Mouse (Mus musculus) layer of hippocampus, postnatal 10 days (tissue): ENCODE results near the gene Fam228a. TPM values are rescaled to one million over a fixed set of nuclear protein-coding genes. Genes with fewer than 3 reads are reported as not detected.
"Not testable (repeated sequence)": the region's sequence is repeated elsewhere in the genome, so short reads cannot be mapped to it uniquely, and the experiment has no call there.

Experiments
- DNase-seq, 2 experiments: peaks; one replicate each; pipeline ENCODE4 v3.0.0; 2021; ENCODE audit warnings: low spot score in 2 of 2
- total RNA-seq, 2 experiments: library from RNA; stranded (reverse); gene quantifications; 2 replicates each; pipeline ENCODE4 v1.2.3; 2021

The Fam228a gene
- total RNA-seq, 2 experiments from 2014 or later: 1.7 to 2.4 TPM

DNA sequence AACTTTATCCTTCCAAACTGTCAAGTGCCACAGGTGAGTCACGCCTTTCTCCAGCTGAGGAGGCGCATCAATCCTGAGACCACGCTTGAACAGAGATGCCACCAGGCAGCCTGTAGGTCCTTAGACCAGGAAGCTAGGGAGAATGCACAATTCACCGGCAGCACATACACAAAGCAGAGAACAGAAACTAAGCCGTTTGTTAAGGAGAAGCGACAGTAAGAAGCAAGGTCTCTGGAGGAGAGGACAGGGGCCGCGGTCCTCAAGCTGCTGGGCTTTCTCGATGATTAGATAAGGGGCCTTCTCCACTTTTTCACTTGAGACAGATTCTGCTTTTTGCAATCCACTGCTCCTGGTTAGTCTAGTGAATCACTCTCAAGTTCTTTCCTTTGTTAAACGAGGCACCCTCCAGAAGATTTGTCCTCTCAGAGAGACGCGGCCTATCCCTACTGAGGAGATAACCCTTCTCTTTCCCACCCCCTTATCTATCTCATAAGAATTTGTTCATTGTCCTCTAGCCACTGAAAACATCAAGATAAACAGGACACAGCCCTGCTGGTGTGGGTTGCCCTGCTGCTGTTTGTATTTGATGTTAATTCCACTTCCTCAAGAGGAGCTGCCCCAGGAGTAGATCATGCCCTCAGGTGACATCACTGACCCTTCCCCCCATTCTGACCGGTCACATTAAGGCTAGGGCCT lies 19.0 kb downstream of the Fam228a start:
- DNase-seq: no peak

DNA sequence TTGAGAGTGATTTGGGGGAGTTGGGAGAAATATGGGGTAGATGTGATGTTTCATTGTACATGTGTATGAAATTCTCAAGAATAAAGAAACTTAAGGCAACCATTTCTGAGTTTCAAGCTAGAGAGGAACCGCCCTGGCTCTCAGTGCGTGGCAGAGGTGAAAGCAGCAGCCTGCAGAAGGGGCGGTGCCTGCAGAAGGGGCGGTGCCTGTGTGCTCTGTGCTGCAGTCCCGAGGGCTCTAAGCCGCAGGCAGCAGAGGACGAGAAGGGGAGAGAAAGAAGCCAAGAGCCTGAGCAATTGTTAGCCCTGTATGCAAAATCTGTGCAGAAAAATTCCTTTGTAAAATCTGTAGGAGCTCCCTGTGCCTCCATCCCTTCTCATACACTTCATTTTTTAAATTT lies 20.8 kb downstream of the Fam228a start:
- DNase-seq: no peak

DNA sequence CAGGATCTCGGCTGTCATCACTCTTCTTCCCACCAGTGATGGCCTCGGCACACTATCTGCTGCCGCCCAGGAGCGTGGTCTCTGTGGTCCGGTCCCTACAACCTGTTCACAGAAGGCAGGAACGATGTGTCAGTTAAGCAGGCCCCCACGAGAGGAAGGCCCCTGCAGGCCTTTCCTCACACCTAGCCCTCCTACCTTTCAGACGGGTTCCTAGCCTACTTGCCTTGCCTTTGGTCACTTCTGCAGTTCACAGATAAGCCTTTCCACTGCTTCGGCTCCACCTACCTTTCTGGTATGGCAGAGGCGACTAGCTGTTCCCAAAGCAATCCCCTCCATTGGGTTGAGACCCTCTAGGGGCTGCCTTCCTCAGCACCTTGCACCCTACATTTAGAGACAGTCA lies 22.6 kb downstream of the Fam228a start:
- no peak for DNase-seq

- no peak for DNase-seq
These were observed 24.9 kb downstream of the Fam228a start for GRCm38 (mm10) chr12:4713361-4713760.

DNA sequence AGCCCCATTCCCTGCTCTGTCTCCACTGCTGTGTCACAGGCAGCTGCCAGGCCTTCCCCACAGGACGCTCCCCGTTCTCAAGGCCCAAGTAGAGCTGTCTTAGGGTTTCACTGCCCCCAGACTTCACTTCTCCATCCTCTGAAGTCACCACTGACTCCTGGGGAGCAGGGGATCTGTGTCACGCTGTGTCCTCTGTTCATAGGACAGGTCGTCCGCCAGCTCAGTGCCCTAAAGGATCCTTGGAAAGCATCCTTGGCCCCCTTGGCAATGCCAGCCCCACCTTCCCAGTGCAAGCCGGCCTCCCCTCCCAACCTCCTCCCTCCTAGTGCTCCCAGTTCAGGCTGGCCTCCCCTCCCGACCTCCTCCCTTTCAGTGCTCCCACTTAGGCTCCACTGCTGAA lies 28.3 kb downstream of the Fam228a start:
- DNase-seq: no peak

DNA sequence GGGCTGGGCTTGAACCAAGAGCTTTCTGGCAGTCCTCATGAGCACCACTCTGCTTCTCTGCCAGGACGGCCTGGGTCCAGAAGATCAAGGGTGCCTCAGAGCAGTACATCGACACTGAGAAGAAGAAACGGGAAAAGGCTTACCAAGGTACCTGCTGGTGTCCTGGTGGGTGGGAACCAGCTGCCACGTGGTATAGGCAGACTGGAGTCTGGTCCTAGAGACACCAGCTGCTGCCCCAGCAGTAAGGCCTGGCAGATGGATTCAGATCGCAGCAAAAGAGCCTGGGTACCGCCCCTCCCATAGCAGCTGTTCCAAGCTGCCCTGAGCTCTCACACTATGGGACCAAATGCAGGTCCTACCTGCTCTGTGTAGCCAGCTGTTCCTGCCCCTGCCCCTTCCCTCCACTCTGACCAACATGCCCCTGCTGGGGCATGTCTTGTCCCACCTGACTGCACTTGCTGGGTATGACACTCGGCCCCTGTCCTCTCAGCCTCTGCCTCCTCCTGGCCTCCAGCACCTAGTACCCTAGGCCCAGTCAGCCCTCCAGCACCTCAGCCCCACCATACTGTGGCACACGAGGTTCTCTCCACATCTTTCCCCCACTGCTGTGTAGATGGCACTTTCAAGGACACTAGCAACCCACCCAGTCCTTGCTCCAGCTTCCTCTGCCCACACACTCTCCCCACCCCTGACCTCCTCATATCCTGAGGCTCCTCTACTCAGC lies 29.2 kb downstream of the Fam228a start:
- no peak for DNase-seq

DNA sequence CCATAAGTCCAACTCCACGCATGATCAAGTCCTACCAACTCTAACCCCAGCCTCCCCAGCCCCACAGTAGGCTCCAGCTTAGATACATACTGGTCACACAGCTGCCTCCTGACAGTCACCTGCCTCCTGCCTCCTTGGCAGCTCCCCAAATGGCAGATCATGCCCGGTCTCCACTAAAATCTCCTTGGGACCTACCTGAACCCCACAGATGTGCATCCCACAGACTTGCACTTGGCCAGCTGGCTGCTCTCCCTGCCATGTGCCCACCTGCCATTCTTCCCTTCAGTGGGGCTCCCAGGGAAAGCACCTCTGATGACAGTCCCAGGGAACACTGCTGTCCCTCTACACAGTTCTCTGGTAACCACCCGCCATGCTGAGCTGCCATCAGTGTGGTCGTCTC lies 29.9 kb downstream of the Fam228a start:
- no peak for DNase-seq

DNA sequence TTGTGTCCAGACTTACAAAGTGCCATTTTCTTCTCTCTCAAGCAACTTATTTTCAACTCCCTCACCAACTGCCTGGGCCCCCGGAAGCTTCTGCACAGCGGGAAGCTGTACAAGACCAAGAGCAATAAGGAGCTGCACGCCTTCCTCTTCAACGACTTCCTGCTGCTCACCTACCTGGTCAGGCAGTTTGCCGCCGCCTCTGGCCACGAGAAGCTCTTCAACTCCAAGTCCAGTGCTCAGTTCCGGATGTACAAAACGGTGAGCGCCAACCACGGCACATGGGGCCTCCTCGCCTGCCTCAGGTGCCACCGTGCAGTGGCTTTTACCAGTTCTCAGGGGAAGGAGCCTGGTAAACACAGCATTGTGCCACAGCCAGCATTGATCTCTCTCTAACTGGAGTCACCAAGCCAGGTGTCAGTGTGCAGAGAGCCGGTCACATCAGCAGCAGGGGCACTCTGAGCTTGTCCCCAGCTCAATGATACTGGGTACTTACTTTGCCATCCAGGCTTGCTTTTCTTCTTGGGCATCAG lies 30.7 kb downstream of the Fam228a start:
- DNase-seq: no peak

- DNase-seq: no peak
These were observed 31.3 kb downstream of the Fam228a start for GRCm38 (mm10) chr12:4706901-4707300.

DNA sequence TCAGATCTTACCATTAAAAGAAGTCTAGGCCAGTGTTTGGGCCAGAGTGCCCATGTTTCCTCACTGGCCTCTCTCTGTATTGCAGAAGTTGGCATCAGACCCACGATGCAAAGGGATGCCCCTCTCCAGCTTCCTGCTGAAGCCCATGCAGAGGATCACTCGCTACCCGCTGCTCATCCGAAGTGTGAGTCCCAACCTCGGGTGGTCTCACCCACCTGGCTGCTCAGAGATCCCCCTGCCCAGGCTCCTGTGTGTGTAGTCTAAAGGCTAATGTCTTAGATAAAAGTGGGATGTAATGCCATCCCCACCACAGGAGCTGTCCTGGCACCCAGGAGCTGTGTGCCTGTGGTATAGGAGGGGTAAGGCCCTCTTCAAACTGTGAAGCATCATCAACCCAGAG lies 32.1 kb downstream of the Fam228a start:
- DNase-seq: no peak

DNA sequence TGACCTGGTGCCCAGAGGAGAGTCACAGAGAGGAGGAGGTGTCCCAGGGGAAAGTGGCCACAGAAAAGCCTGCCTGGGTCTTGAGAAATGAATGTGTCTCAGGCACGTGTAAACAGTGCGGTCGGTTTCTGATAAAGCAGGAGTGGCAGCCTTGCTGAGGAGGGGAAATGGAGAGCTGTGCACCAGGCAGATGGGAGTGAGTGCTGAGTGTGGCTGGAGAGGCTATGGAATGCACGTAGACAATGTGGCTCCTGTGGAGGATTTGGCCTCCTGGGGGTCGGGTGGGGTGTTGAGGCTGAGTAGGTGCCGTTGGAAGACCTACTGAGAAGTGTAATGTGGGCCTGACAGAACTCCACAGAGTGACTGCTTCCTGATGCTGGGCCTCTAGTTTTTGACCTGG lies 32.6 kb downstream of the Fam228a start:
- DNase-seq: not testable (repeated sequence)

DNA sequence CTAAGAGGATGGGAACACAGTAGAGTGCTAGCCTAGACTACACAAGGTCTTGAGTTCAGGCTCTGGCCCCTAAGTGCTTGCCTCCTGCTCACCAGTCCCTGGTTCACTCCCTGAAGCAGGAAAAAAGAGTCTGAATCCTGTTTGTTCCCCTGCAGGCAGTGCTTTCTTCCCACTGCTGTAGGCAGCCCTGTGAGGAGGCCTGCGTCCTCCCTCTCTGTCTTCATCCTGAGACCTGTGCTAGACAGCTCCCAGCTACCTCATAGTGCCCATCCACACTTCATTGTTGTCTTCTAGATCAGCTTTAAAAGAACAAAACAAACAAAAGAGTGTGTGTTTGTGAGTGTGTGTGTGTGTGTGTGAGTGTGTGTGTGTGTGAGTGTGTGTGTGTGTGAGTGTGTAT lies 43.7 kb downstream of the Fam228a start:
- no peak for DNase-seq

- DNase-seq: no peak
These were observed 47.0 kb downstream of the Fam228a start for GRCm38 (mm10) chr12:4691193-4691592.

- no peak for DNase-seq
These were observed 48.9 kb downstream of the Fam228a start for GRCm38 (mm10) chr12:4689341-4689740.

DNA sequence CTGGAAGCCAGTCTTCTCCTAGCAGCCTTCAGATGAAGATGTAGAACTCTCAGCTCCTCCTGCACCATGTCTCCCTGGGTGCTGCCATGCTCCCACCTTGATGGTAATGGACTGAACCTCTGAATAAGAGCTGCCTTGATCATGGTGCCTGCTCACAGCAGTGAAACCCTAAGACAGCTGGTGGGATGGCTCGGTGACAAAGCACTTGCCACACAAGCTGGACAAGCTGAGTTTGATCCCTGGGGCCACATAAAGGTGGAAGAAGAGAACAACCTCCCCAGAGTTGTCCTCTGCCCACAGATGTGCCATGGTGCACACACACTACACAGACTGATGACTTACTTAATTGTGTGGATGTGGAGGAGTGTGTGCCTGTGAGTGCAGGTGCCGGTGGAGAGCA lies 49.8 kb downstream of the Fam228a start:
- no peak for DNase-seq

- DNase-seq: no peak
These were observed 52.8 kb downstream of the Fam228a start for GRCm38 (mm10) chr12:4685441-4685840.

DNA sequence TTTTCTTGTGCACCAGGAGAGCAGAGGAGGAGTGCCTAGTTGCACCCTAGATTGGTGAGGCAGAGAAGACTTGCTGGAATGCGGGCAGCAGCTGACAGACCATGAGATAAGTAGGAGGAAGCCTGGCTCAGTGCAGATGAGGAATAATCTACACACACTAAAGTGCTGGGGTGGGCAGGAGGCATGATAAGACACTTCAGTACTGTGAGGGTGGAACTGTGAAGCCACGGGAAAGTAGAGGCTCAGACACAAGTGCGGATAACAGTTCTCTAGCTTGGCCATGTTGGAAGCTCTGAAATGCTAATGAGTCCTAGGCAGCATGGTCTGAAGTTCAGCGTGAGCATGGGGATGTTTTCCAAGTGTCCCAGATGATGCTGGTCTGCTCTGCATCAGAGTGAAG lies 58.3 kb downstream of the Fam228a start:
- peak; percentile 32 to 37 for DNase-seq

DNA sequence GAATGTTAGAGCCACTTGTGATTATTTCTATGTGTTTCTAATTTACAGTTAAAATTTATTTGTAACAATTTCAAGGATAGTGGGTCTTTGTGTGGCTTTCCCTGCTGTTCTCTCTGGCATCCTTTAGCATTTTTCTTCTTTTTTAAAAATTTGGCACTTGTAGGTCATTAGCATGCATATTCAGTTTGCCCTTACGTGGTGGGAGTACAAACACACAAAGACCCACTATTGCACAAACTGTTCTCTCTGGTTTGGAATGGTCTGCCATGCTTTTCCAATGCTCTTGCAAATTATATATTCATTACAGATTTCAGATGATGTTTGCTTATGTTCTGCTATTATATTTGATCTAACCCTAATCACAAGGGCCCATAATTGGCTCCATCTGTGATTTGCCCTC lies 61.9 kb downstream of the Fam228a start:
- no peak for DNase-seq

GRCm38 (mm10) chr12:4665675-4666037 lies 72.6 kb downstream of the Fam228a start:
- DNase-seq: no peak

DNA sequence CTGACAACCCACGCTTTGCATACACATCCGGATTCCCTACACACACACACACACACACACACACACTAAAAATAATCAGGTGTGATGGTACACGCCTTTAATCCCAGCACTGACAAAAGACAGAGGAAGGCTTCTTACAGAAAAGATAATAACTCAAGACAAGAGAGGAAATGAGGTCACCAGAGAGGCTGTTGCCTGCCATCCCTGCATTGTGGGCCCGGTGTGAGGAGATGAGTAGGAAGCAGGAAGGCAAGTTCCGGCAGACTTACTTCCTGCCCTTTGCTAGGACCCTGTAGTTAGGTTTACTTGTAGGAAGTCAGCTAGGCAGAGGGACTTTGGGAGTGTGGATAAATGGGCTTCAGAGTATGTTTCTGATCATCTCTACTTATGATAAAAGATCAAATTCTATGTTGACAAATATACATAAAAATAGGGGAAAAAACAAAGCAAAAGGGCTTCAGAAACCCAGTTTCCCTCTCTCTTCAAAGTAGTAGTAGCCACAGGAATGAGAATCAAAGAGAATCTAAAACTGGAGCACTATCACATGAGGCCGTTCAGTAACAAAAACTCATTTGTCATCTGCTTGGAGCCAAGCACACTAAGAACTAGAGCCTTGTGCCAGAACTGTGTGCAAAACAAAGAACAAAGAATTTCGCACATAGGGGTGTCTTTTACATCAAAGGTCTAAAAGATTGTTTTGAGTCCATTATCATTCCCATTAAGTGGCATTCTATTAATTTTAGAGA lies 73.1 kb downstream of the Fam228a start:
- no peak for DNase-seq
